Mouse (Mus musculus): ENCODE data around the gene Nek6. TPM values are rescaled to one million over a fixed set of nuclear protein-coding genes. Genes with fewer than 3 reads are reported as not detected.

The Nek6 gene
- polyA plus RNA-seq, 1 experiment, result 15.0 TPM

DNA sequence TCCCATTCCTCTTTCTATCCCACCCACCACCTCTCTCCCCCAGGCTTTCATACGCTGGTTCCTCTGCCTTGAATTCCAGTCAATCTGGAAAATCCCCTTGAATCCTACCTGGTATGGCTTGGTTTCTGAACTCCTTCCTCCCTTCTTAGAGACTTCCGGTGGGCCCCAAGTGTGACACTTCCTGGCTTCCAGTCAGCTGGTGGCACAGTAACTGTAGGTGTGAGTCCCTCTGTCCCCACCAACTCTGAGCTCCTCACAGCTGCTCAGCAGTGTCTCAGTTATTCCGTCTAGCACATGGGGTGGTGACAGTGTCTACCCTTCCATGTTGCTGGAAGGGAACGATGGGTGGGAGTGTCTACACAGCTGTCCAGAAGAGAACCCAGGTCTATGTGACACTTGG lies 32.8 kb upstream of the Nek6 start:
- Histone ChIP-seq H3K4me1 (ENCODE audit: control insufficient read depth, insufficient read depth, low read length) (no peaks in the 10 kb centered on the region), H3K36me3 (ENCODE audit: control insufficient read depth, insufficient read depth, low read length) (no peaks in the 10 kb centered on the region), H3K27ac (ENCODE audit: insufficient read depth, low read depth, low read length) (no peak overlapping the region), H3K4me3 (ENCODE audit: insufficient read depth, low read depth, low read length) (no peak overlapping the region), H3K27me3 (replicated peaks; ENCODE audit: control insufficient read depth, insufficient read depth, low read length) (no peaks in the 10 kb centered on the region)
- 87% methylated on average over 4 of the region's 4 CpGs for WGBS
- no peak for DNase-seq
- no peak for TF ChIP-seq POLR2A (IDR thresholded peaks at IDR 0.05; ENCODE audit: low read depth, low read length)

DNA sequence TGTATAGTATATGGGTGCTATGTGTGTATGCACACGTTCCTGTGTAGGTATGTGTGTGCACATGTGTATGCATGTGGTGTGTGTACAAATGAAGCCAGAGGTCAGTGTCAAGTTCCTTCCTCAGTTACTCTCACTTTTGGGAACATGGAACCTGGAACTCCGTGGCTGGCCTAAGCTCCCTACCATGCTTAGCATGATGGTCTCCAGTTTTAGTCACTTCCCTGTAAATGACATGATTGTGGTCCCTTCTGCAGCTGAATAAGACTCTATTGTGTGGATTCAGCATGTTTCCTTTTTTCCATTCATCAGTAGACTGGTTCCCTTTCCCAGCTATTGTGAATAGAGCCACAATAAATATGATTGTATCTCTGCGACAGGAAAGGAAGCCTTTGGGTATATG lies 31.9 kb upstream of the Nek6 start:
- Histone ChIP-seq H3K27me3 (replicated peaks; ENCODE audit: control insufficient read depth, insufficient read depth, low read length) (no peaks in the 10 kb centered on the region), H3K36me3 (ENCODE audit: control insufficient read depth, insufficient read depth, low read length) (no peaks in the 10 kb centered on the region), H3K27ac (ENCODE audit: insufficient read depth, low read depth, low read length) (no peak overlapping the region), H3K4me3 (ENCODE audit: insufficient read depth, low read depth, low read length) (no peak overlapping the region), H3K4me1 (ENCODE audit: control insufficient read depth, insufficient read depth, low read length) (no peaks in the 10 kb centered on the region)
- 79% methylated on average over 3 of the region's 3 CpGs for WGBS
- DNase-seq, result no peak
- no peak for TF ChIP-seq POLR2A (IDR thresholded peaks at IDR 0.05; ENCODE audit: low read depth, low read length)
- no peak for TF ChIP-seq CTCF (conservative IDR thresholded peaks at IDR 0.05; ENCODE audit: insufficient read depth, insufficient read length, low read depth, low read length)

DNA sequence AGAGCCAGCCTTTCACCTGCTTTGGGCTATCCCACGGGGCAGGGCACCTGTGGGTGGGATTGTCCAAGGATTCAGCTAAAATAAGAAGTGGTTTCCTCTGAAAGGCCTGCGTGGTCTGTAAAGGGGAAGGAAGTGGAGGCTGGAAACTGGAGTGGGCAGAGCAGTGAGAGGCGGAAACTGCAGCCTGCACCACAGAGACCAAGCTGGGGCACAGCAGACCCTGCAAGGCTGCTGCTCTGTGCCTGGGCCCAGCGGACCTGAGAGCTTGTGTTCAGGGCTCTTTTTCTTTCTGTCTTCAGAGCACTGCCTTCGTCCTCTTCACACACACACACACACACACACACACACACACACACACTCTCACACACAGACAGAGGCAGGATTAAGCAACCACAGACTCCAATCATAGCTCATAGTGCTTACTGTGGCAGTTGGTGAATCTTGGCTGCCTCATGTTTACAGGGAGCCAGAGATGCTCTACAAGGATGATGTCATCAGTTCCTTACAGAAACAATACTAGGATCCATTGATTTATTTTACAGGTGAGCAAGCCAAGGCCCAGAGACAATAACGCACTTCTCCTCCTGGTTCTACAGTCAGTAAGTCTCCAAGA lies 30.2 kb upstream of the Nek6 start:
- Histone ChIP-seq H3K4me1 (ENCODE audit: control insufficient read depth, insufficient read depth, low read length) (peaks cover 6% of the 10 kb centered on the region), H3K27ac (ENCODE audit: insufficient read depth, low read depth, low read length) (no peak overlapping the region), H3K4me3 (ENCODE audit: insufficient read depth, low read depth, low read length) (no peak overlapping the region), H3K36me3 (ENCODE audit: control insufficient read depth, insufficient read depth, low read length) (no peaks in the 10 kb centered on the region), H3K27me3 (replicated peaks; ENCODE audit: control insufficient read depth, insufficient read depth, low read length) (no peaks in the 10 kb centered on the region)
- WGBS, result 80% methylated on average over 6 of the region's 6 CpGs
- DNase-seq, result peak; percentile 28
- no peak for TF ChIP-seq POLR2A (IDR thresholded peaks at IDR 0.05; ENCODE audit: low read depth, low read length)

DNA sequence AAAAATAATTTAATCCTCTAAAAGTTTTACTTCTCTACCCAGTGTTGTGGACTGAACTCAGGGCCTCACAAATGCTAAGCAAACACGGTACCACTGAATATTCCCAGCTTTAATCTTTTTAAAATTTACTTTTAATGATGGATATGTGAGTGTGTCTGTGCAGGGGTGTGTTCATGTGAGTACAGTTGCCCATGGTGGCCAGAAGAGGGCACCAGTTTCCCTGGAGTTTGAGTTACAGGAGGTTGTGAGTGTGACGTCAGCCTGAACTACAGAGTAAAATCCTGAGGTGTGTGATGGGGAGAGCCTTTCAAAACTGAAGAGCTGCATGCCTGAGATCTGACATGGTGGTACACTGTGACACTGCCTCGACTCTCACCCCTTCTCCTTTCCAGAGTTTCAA lies 29.3 kb upstream of the Nek6 start:
- no peak for TF ChIP-seq CTCF (conservative IDR thresholded peaks at IDR 0.05; ENCODE audit: insufficient read depth, insufficient read length, low read depth, low read length)
- TF ChIP-seq POLR2A (IDR thresholded peaks at IDR 0.05; ENCODE audit: low read depth, low read length), result no peak
- 96% methylated on average over 3 of the region's 3 CpGs for WGBS
- H3K36me3 ChIP-seq (ENCODE audit: control insufficient read depth, insufficient read depth, low read length), result no peaks in the 10 kb centered on the region
- DNase-seq, result no peak
- H3K4me1 ChIP-seq (ENCODE audit: control insufficient read depth, insufficient read depth, low read length), result peaks cover 7% of the 10 kb centered on the region
- no peaks in the 10 kb centered on the region for H3K27me3 ChIP-seq (replicated peaks; ENCODE audit: control insufficient read depth, insufficient read depth, low read length)
- H3K4me3 ChIP-seq (ENCODE audit: insufficient read depth, low read depth, low read length), result no peak overlapping the region
- H3K27ac ChIP-seq (ENCODE audit: insufficient read depth, low read depth, low read length), result no peak overlapping the region

DNA sequence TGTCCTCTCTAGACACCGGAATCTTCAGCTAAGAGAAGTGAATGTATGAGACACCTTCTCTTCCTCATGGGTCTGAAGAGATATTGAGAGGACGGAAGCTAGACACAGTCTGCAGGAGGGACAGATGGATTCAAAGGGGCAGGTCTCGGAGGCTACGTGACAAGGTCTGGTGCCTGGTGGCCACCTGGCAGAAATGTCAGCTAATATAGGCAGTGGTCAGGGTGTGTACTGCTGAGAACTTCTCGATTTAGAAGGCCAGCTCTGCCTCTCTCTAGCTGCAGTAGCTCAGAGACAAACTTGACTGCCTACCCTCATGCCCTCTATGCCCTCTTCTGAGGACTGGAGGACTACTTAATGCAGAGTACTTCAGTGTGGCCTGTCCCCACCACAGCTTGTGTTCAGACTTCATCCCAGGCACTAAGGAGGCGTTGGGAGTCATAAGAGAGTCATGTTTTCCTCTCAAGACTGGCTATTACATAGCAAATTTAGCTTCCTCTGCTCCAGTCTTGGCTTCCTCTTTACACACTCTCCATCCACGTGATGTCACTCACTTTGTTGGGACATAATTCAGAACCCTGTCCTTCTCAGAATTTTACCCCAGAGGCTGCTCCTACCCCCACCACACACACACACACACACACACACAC lies 28.3 kb upstream of the Nek6 start:
- no peak for TF ChIP-seq CTCF (conservative IDR thresholded peaks at IDR 0.05; ENCODE audit: insufficient read depth, insufficient read length, low read depth, low read length)
- no peak for TF ChIP-seq POLR2A (IDR thresholded peaks at IDR 0.05; ENCODE audit: low read depth, low read length)
- Histone ChIP-seq H3K4me1 (ENCODE audit: control insufficient read depth, insufficient read depth, low read length) (peaks cover 7% of the 10 kb centered on the region), H3K4me3 (ENCODE audit: insufficient read depth, low read depth, low read length) (no peak overlapping the region), H3K27ac (ENCODE audit: insufficient read depth, low read depth, low read length) (no peak overlapping the region), H3K36me3 (ENCODE audit: control insufficient read depth, insufficient read depth, low read length) (no peaks in the 10 kb centered on the region), H3K27me3 (replicated peaks; ENCODE audit: control insufficient read depth, insufficient read depth, low read length) (no peaks in the 10 kb centered on the region)
- WGBS, result 89% methylated on average over 7 of the region's 7 CpGs
- DNase-seq, result no peak

DNA sequence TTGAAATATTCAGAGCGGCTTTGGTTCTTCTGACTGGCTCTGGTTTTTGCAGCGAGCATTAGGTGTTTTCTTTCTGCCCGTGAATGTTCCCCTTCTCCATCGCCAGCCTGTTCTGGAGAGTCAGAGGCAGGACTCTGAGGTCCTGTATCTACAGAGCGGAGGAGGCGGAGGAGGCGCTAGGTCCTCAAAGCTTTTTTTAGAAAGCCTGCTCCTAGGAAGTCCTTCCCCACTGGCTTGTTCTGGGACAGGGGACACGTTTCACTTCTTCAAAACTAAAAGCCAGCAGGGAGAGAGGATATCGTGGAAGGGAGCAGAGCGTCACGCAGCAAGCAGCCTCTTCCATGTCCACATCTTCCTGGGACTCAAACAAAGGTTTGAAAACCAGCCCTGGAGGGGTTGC lies 26.9 kb upstream of the Nek6 start:
- H3K4me3 ChIP-seq (ENCODE audit: insufficient read depth, low read depth, low read length), result no peak overlapping the region
- H3K27me3 ChIP-seq (replicated peaks; ENCODE audit: control insufficient read depth, insufficient read depth, low read length), result no peaks in the 10 kb centered on the region
- DNase-seq, result no peak
- 85% methylated on average over 11 of the region's 11 CpGs for WGBS
- H3K4me1 ChIP-seq (ENCODE audit: control insufficient read depth, insufficient read depth, low read length), result peaks cover 7% of the 10 kb centered on the region
- TF ChIP-seq POLR2A (IDR thresholded peaks at IDR 0.05; ENCODE audit: low read depth, low read length) (no peak), CTCF (conservative IDR thresholded peaks at IDR 0.05; ENCODE audit: insufficient read depth, insufficient read length, low read depth, low read length) (no peak)
- no peak overlapping the region for H3K27ac ChIP-seq (ENCODE audit: insufficient read depth, low read depth, low read length)
- no peaks in the 10 kb centered on the region for H3K36me3 ChIP-seq (ENCODE audit: control insufficient read depth, insufficient read depth, low read length)

DNA sequence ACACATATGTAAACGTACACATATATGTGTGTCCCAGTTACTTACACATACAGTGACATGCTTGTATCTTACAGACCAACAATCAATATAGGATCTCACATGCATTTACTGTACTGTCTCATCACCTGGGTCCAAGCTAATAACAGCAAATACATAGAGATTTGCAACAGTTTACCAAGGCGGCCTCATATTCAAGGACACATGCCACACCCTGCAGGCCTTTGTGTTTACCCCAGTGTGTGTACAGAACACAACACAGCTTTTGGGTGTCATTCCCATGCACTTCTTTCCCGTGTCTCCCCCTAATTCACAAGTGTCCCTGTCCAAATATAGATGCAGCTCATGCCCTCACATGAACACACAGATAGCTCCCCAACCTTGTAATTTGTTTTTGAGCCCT lies 26.0 kb upstream of the Nek6 start:
- Histone ChIP-seq H3K4me1 (ENCODE audit: control insufficient read depth, insufficient read depth, low read length) (peaks cover 7% of the 10 kb centered on the region), H3K4me3 (ENCODE audit: insufficient read depth, low read depth, low read length) (no peak overlapping the region), H3K36me3 (ENCODE audit: control insufficient read depth, insufficient read depth, low read length) (no peaks in the 10 kb centered on the region), H3K27ac (ENCODE audit: insufficient read depth, low read depth, low read length) (0 out of 2 replicates have a peak overlapping the region, but pooled peaks have one; percentile 1), H3K27me3 (replicated peaks; ENCODE audit: control insufficient read depth, insufficient read depth, low read length) (no peaks in the 10 kb centered on the region)
- no peak for DNase-seq
- no peak for TF ChIP-seq POLR2A (IDR thresholded peaks at IDR 0.05; ENCODE audit: low read depth, low read length)
- WGBS, result 88% methylated on average over 3 of the region's 3 CpGs
